Mouse (Mus musculus): ENCODE results near the gene Nars2. TPM values are rescaled to one million over a fixed set of nuclear protein-coding genes. Genes with fewer than 3 reads are reported as not detected.
A peak's percentile ranks its signal among the peaks of the same experiment; 100 is the strongest.

Nars2 gene
- polyA plus RNA-seq, 1 experiment from 2014 or later, result 28.2 TPM

DNA sequence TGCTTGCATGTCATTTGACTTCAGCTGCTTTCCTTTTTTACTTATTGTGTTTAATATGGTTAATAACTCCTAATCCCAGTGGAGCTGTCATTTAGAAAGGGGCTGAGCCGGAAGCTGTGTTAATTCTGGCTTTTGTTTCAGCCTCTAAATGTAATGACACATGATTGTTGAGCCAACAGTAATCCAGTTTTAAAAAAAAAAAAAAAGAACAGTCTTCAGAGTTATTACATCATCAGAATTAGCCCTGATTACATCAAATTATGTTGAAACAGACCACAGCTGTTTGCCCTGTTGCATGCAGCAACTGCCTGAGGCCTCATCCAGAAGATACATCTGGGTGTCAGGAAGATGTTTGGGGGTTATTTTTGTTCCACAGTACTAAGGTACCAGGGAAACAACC, 123.7 kb downstream of the Nars2 start:
- H3K4me1 ChIP-seq (replicated peaks; ENCODE audit: control insufficient read depth, insufficient read depth, low read length), result no peaks in the 10 kb centered on the region
- ATAC-seq (replicated peaks; ENCODE audit: low FRiP score) (no peak), DNase-seq (ENCODE audit: low spot score) (no peak)
- no peak overlapping the region for H3K4me3 ChIP-seq (ENCODE audit: low read depth, low read length)
- WGBS, result 62% methylated on average over 1 of the region's 1 CpGs
- H3K4me2 ChIP-seq (ENCODE audit: low read depth, low read length, severe bottlenecking), result no peak overlapping the region
- no peaks in the 10 kb centered on the region for H3K27me3 ChIP-seq (ENCODE audit: control insufficient read depth, insufficient read depth, low read length)
- no peak overlapping the region for H3K9ac ChIP-seq (ENCODE audit: low read length)
- no peaks in the 10 kb centered on the region for H3K9me3 ChIP-seq (ENCODE audit: control insufficient read depth, low read length)
- H3K27ac ChIP-seq (ENCODE audit: low read depth, low read length), result no peak overlapping the region
- H3K36me3 ChIP-seq (ENCODE audit: control insufficient read depth, insufficient read depth, low read length), result no peaks in the 10 kb centered on the region

DNA sequence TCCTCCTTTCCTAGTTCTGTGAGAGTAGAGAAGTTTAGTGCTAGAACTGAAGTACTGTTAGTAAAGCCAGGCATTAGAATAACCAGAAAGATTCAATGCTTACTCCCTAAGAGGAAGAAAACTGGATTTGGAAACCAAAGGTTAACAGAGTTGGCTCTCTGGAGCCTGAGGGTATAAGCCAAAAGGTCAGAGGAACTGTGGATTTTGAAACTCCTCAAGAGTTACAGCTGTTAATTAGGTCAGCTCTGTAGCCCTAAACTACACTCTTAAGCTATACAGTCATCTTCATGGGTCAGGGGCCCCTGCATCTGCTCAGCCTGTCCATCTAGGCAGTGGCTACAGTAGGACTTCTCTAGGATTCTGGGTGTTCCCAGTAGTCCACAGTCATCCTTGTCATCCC, 125.7 kb downstream of the Nars2 start:
- Histone ChIP-seq H3K9ac (ENCODE audit: low read length) (no peak overlapping the region), H3K4me1 (replicated peaks; ENCODE audit: control insufficient read depth, insufficient read depth, low read length) (0 out of 2 replicates have a peak, but pooled peaks cover 3% of the 10 kb centered on the region), H3K36me3 (ENCODE audit: control insufficient read depth, insufficient read depth, low read length) (no peaks in the 10 kb centered on the region), H3K4me3 (ENCODE audit: low read depth, low read length) (no peak overlapping the region), H3K9me3 (ENCODE audit: control insufficient read depth, low read length) (no peaks in the 10 kb centered on the region), H3K27me3 (ENCODE audit: control insufficient read depth, insufficient read depth, low read length) (no peaks in the 10 kb centered on the region), H3K4me2 (ENCODE audit: low read depth, low read length, severe bottlenecking) (no peak overlapping the region), H3K27ac (ENCODE audit: low read depth, low read length) (no peak overlapping the region)
- DNase-seq (ENCODE audit: low spot score), result no peak
- ATAC-seq (replicated peaks; ENCODE audit: low FRiP score), result no peak

- DNase-seq (ENCODE audit: low spot score) (no peak), ATAC-seq (replicated peaks; ENCODE audit: low FRiP score) (no peak)
- Histone ChIP-seq H3K9ac (ENCODE audit: low read length) (no peak overlapping the region), H3K4me1 (replicated peaks; ENCODE audit: control insufficient read depth, insufficient read depth, low read length) (peaks cover 7% of the 10 kb centered on the region), H3K4me2 (ENCODE audit: low read depth, low read length, severe bottlenecking) (no peak overlapping the region), H3K36me3 (ENCODE audit: control insufficient read depth, insufficient read depth, low read length) (no peaks in the 10 kb centered on the region), H3K27ac (ENCODE audit: low read depth, low read length) (no peak overlapping the region), H3K27me3 (ENCODE audit: control insufficient read depth, insufficient read depth, low read length) (no peaks in the 10 kb centered on the region), H3K9me3 (ENCODE audit: control insufficient read depth, low read length) (no peaks in the 10 kb centered on the region), H3K4me3 (ENCODE audit: low read depth, low read length) (no peak overlapping the region)
- WGBS, result 56% methylated on average over 4 of the region's 4 CpGs
These were observed 127.4 kb downstream of the Nars2 start for GRCm38 (mm10) chr7:97078685-97079084.

DNA sequence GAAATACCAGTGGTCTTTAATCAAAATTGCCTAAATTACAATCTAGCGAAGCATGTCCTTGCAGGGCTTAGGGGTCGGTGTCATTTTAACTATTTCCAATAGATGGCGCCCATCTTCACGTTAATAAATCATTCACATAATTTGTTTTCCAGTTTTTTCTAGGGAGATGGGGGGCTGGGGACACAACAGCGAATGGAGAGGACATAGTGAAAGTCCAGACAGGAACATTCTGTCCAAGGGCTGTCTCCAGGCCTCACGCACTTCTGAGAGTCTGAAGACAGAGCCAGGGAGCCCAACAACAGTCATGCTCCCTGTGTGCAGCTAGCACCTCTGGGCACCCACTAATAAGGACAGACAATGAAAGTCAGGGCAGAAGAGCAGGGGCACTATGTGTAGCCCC, 127.8 kb downstream of the Nars2 start:
- ATAC-seq (replicated peaks; ENCODE audit: low FRiP score), result no peak
- no peak for DNase-seq (ENCODE audit: low spot score)
- Histone ChIP-seq H3K4me1 (replicated peaks; ENCODE audit: control insufficient read depth, insufficient read depth, low read length) (peaks cover 7% of the 10 kb centered on the region), H3K9ac (ENCODE audit: low read length) (no peak overlapping the region), H3K4me2 (ENCODE audit: low read depth, low read length, severe bottlenecking) (no peak overlapping the region), H3K27ac (ENCODE audit: low read depth, low read length) (no peak overlapping the region), H3K9me3 (ENCODE audit: control insufficient read depth, low read length) (no peaks in the 10 kb centered on the region), H3K4me3 (ENCODE audit: low read depth, low read length) (no peak overlapping the region), H3K36me3 (ENCODE audit: control insufficient read depth, insufficient read depth, low read length) (no peaks in the 10 kb centered on the region), H3K27me3 (ENCODE audit: control insufficient read depth, insufficient read depth, low read length) (no peaks in the 10 kb centered on the region)
- WGBS, result 18% methylated on average over 6 of the region's 6 CpGs

GRCm38 (mm10) chr7:97079651-97080365, 128.5 kb downstream of the Nars2 start:
- Histone ChIP-seq H3K4me2 (ENCODE audit: low read depth, low read length, severe bottlenecking) (no peak overlapping the region), H3K27ac (ENCODE audit: low read depth, low read length) (no peak overlapping the region), H3K36me3 (ENCODE audit: control insufficient read depth, insufficient read depth, low read length) (no peaks in the 10 kb centered on the region), H3K4me3 (ENCODE audit: low read depth, low read length) (no peak overlapping the region), H3K9ac (ENCODE audit: low read length) (no peak overlapping the region), H3K9me3 (ENCODE audit: control insufficient read depth, low read length) (no peaks in the 10 kb centered on the region), H3K27me3 (ENCODE audit: control insufficient read depth, insufficient read depth, low read length) (no peaks in the 10 kb centered on the region), H3K4me1 (replicated peaks; ENCODE audit: control insufficient read depth, insufficient read depth, low read length) (peaks cover 7% of the 10 kb centered on the region)
- 75% methylated on average over 4 of the region's 4 CpGs for WGBS
- DNase-seq (ENCODE audit: low spot score) (no peak), ATAC-seq (replicated peaks; ENCODE audit: low FRiP score) (no peak)

DNA sequence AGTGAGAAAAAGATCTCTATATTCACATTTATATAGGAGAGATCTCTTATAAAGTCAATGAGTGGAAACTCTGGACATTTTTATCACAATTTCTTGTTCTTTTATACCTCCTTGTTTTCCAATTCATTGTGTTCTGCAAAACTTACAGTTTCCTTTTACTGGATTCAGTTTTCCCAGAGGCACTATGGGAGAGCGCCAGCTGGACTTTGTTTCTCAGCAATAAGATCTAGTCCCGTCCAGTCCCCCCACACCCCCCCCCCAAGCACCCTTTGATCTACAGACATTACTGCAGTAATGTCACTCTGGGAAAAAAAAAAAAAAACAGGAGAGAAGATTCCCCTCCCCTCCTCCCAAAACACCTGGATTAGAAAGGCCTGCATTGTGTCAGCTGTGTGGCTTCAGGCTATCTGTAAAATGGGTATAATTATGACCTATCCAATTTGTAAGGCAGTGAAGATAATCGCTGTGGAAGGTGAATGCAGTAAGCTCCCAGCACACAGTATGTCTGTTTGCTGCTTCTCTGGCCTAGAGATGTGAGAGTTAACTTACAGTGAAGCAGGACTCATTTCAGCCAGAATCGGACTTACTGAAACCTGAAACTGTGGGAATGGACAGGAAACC, 129.4 kb downstream of the Nars2 start:
- H3K4me2 ChIP-seq (ENCODE audit: low read depth, low read length, severe bottlenecking), result peak overlapping the region; percentile 72
- 36% methylated on average over 4 of the region's 4 CpGs for WGBS
- H3K9ac ChIP-seq (ENCODE audit: low read length), result peak overlapping the region; percentile 87; the same call in 1 of the 2 replicates
- no peak for ATAC-seq (replicated peaks; ENCODE audit: low FRiP score)
- H3K27ac ChIP-seq (ENCODE audit: low read depth, low read length), result no peak overlapping the region
- H3K4me3 ChIP-seq (ENCODE audit: low read depth, low read length), result peak overlapping the region; percentile 76
- no peaks in the 10 kb centered on the region for H3K9me3 ChIP-seq (ENCODE audit: control insufficient read depth, low read length)
- no peaks in the 10 kb centered on the region for H3K27me3 ChIP-seq (ENCODE audit: control insufficient read depth, insufficient read depth, low read length)
- no peak for DNase-seq (ENCODE audit: low spot score)
- H3K4me1 ChIP-seq (replicated peaks; ENCODE audit: control insufficient read depth, insufficient read depth, low read length), result peaks cover 7% of the 10 kb centered on the region
- no peaks in the 10 kb centered on the region for H3K36me3 ChIP-seq (ENCODE audit: control insufficient read depth, insufficient read depth, low read length)

DNA sequence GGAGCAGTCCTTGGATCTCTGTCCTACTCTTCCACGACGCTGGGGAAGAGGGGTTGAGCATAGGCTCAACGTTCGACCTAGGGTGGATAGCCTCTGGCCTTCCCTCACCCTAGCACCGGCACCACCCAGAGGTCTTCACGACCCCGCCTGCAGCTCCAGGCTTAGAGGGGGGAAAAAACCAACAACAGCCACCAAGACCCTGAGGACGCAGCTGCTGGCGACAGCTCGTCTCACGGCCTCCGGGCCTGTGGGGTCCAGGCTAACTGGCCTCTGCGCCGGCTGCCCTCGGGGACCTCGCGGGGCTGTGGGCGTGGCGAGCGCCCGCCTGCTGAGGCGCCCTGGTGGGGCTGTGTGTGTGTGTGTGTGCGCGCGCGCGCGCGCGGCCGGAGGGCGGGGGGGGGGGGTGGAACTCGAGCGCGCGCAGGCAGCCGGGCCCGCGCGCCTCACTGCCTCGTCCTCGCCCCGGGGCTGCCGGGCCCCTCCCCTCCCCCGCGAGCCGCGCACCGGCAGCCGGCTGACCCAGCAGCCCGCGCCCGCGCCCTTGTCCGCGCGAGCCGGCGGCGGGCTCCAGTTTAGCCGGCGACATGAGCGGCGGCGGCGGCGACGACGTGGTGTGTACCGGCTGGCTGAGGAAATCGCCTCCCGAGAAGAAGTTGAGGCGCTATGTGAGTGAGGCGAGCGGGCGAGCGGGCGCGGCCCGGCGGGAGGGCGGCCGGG, 130.1 kb downstream of the Nars2 start, which contains the start of gene Gab2:
Gab2 (plus strand) TSS at position 345 of the 717 bp plus-strand sequence.
- no peaks in the 10 kb centered on the region for H3K36me3 ChIP-seq (ENCODE audit: control insufficient read depth, insufficient read depth, low read length)
- no peaks in the 10 kb centered on the region for H3K27me3 ChIP-seq (ENCODE audit: control insufficient read depth, insufficient read depth, low read length)
- H3K4me3 ChIP-seq (ENCODE audit: low read depth, low read length), result peak within 1 kb of the TSS; percentile 76
- WGBS, result under 1% methylated on average over 63 of the region's 83 CpGs
- peak within 1 kb of the TSS; percentile 12; the same call in 1 of the 2 replicates for H3K27ac ChIP-seq (ENCODE audit: low read depth, low read length)
- peak within 1 kb of the TSS; percentile 87 for H3K9ac ChIP-seq (ENCODE audit: low read length)
- H3K4me1 ChIP-seq (replicated peaks; ENCODE audit: control insufficient read depth, insufficient read depth, low read length), result peaks cover 7% of the 10 kb centered on the region
- peak within 1 kb of the TSS; percentile 72 for H3K4me2 ChIP-seq (ENCODE audit: low read depth, low read length, severe bottlenecking)
- no peaks in the 10 kb centered on the region for H3K9me3 ChIP-seq (ENCODE audit: control insufficient read depth, low read length)
- peak; percentile 86 for DNase-seq (ENCODE audit: low spot score)
- peak; percentile 84 for ATAC-seq (replicated peaks; ENCODE audit: low FRiP score)

- Histone ChIP-seq H3K27ac (ENCODE audit: low read depth, low read length) (peak overlapping the region; percentile 8; the same call in 1 of the 2 replicates), H3K4me3 (ENCODE audit: low read depth, low read length) (peak overlapping the region; percentile 76), H3K4me1 (replicated peaks; ENCODE audit: control insufficient read depth, insufficient read depth, low read length) (peaks cover 7% of the 10 kb centered on the region), H3K27me3 (ENCODE audit: control insufficient read depth, insufficient read depth, low read length) (no peaks in the 10 kb centered on the region), H3K36me3 (ENCODE audit: control insufficient read depth, insufficient read depth, low read length) (no peaks in the 10 kb centered on the region), H3K9me3 (ENCODE audit: control insufficient read depth, low read length) (no peaks in the 10 kb centered on the region), H3K4me2 (ENCODE audit: low read depth, low read length, severe bottlenecking) (peak overlapping the region; percentile 72), H3K9ac (ENCODE audit: low read length) (peak overlapping the region; percentile 87)
- WGBS, result 1% methylated on average over 38 of the region's 38 CpGs
- DNase-seq (ENCODE audit: low spot score), result no peak
- no peak for ATAC-seq (replicated peaks; ENCODE audit: low FRiP score)
These were observed 130.6 kb downstream of the Nars2 start for GRCm38 (mm10) chr7:97081959-97082218.

All from forebrain, embryonic 11.5 days (tissue).